Mouse (Mus musculus) CH12.LX (cell line): Measurements from ENCODE around the gene Sdhb. TPM values are rescaled to one million over a fixed set of nuclear protein-coding genes. Genes with fewer than 3 reads are reported as not detected.

Source experiments
- DNase-seq: peaks from one replicate; pipeline ENCODE4 v3.0.0-alpha.2; 2013; ENCODE audit errors: extremely low read depth
- H3K27ac ChIP-seq: 2 replicates; pipeline ENCODE4 v1.5.1; 2012; ENCODE audit warnings: low read depth, mild to moderate bottlenecking, control low read depth, moderate library complexity; ENCODE audit not compliant: insufficient read depth
- H3K27me3 ChIP-seq: replicated peaks from 2 replicates; pipeline ENCODE3; 2012; ENCODE audit warnings: inconsistent platforms
- H3K36me3 ChIP-seq, 2 experiments: replicated peaks in 1 of 2; 2 replicates each; pipeline versions ENCODE3 to v1.6.1; 2012; ENCODE audit warnings: inconsistent platforms in 1 of 2, low read length in 1 of 2, mild to moderate bottlenecking in 1 of 2, mixed read lengths in 1 of 2, moderate library complexity in 1 of 2; ENCODE audit not compliant: control insufficient read depth in 1 of 2, insufficient read depth in 1 of 2
- H3K4me1 ChIP-seq, 2 experiments: 2 replicates each; pipeline ENCODE4 v1.6.1; 2012; ENCODE audit warnings: inconsistent platforms in 1 of 2, moderate library complexity in 1 of 2; ENCODE audit not compliant: insufficient read depth in 2 of 2, control insufficient read depth in 1 of 2
- H3K4me2 ChIP-seq: 2 replicates; pipeline ENCODE4 v1.6.1; 2012; ENCODE audit warnings: low read depth, mild to moderate bottlenecking, control low read depth; ENCODE audit not compliant: poor library complexity, insufficient read depth, severe bottlenecking
- H3K4me3 ChIP-seq, 3 experiments: fragments of 150-350 bp in 1 of 3; sonication (generic) in 1 of 3; replicated peaks in 1 of 3; 2 replicates each; pipeline versions ENCODE3 to v1.5.1; 2011 to 2012; ENCODE audit warnings: low read depth in 2 of 3, low read length in 2 of 3, mild to moderate bottlenecking in 2 of 3, moderate library complexity in 2 of 3, control low read depth in 1 of 3, improper control_type of control experiment in 1 of 3, inconsistent platforms in 1 of 3, mixed read lengths in 1 of 3; ENCODE audit not compliant: poor library complexity in 1 of 3
- H3K79me2 ChIP-seq: replicated peaks from 2 replicates; pipeline ENCODE4 v1.6.1; 2012; ENCODE audit warnings: mild to moderate bottlenecking, moderate library complexity; ENCODE audit not compliant: control insufficient read depth, poor library complexity, insufficient read depth, severe bottlenecking; ENCODE audit errors: extremely low read depth
- H3K9ac ChIP-seq: 2 replicates; pipeline ENCODE4 v1.6.1; 2012; ENCODE audit warnings: low read depth, mild to moderate bottlenecking, control low read depth, moderate library complexity; ENCODE audit not compliant: insufficient read depth
- H3K9me3 ChIP-seq: replicated peaks from 2 replicates; pipeline ENCODE3; 2012; ENCODE audit warnings: low read length, inconsistent platforms, mixed read lengths
- CHD1 ChIP-seq: IDR thresholded peaks from 2 replicates; pipeline ENCODE4 v1.6.1; 2012; ENCODE audit warnings: low read depth, low read length, improper control_type of control experiment, inconsistent platforms
- E2F4 ChIP-seq: IDR thresholded peaks from 2 replicates; pipeline ENCODE4 v1.6.1; 2011; ENCODE audit warnings: low read depth, low read length, improper control_type of control experiment; ENCODE audit not compliant: insufficient replicate concordance
- GABPA ChIP-seq: IDR thresholded peaks from 2 replicates; pipeline ENCODE4 v1.6.1; 2012; ENCODE audit warnings: low read depth, low read length, improper control_type of control experiment, inconsistent platforms; ENCODE audit not compliant: insufficient replicate concordance
- HCFC1 ChIP-seq: IDR thresholded peaks from 2 replicates; pipeline ENCODE4 v1.6.1; 2012; ENCODE audit warnings: low read depth, mild to moderate bottlenecking, inconsistent platforms, low read length, improper control_type of control experiment
- IRF4 ChIP-seq: IDR thresholded peaks from 2 replicates; pipeline ENCODE4 v1.6.1; 2014; ENCODE audit warnings: low read depth, mild to moderate bottlenecking, inconsistent platforms, low read length, improper control_type of control experiment
- JUN ChIP-seq: IDR thresholded peaks from 2 replicates; pipeline ENCODE4 v1.6.1; 2011; ENCODE audit warnings: low read depth, mild to moderate bottlenecking, low read length, improper control_type of control experiment, moderate library complexity; ENCODE audit not compliant: insufficient read depth
- JUND ChIP-seq: conservative IDR thresholded peaks from 2 replicates; pipeline ENCODE4 v1.6.1; 2011; ENCODE audit warnings: low read depth, low read length, improper control_type of control experiment
- KAT2A ChIP-seq: IDR thresholded peaks from 2 replicates; pipeline ENCODE4 v1.6.1; 2012; ENCODE audit warnings: low read length, improper control_type of control experiment, inconsistent platforms; ENCODE audit not compliant: insufficient replicate concordance
- MAX ChIP-seq: IDR thresholded peaks from 2 replicates; pipeline ENCODE4 v1.6.1; 2011; ENCODE audit warnings: low read length, improper control_type of control experiment
- MAZ ChIP-seq: IDR thresholded peaks from 2 replicates; pipeline ENCODE4 v1.6.1; 2012; ENCODE audit warnings: low read depth, mild to moderate bottlenecking, inconsistent platforms, low read length, improper control_type of control experiment, moderate library complexity
- MEF2A ChIP-seq: IDR thresholded peaks from 2 replicates; pipeline ENCODE4 v1.6.1; 2014; ENCODE audit warnings: low read depth, mild to moderate bottlenecking, inconsistent platforms, low read length, improper control_type of control experiment, borderline replicate concordance
- MXI1 ChIP-seq: IDR thresholded peaks from 2 replicates; pipeline ENCODE4 v1.6.1; 2011; ENCODE audit warnings: mild to moderate bottlenecking, low read depth, low read length, improper control_type of control experiment
- MYC ChIP-seq: IDR thresholded peaks from 2 replicates; pipeline ENCODE4 v1.6.1; 2011; ENCODE audit warnings: low read depth, mild to moderate bottlenecking, improper control_type of control experiment, low read length
- RAD21 ChIP-seq: IDR thresholded peaks from 2 replicates; pipeline ENCODE4 v1.6.1; 2011; ENCODE audit warnings: low read depth, mild to moderate bottlenecking, low read length, improper control_type of control experiment, moderate library complexity
- SMC3 ChIP-seq: IDR thresholded peaks from 2 replicates; pipeline ENCODE4 v1.6.1; 2011; ENCODE audit warnings: low read depth, low read length, improper control_type of control experiment
- TCF12 ChIP-seq: IDR thresholded peaks from 2 replicates; pipeline ENCODE4 v1.6.1; 2014; ENCODE audit warnings: low read depth, mild to moderate bottlenecking, inconsistent platforms, low read length, improper control_type of control experiment
- USF1 ChIP-seq: IDR thresholded peaks from 2 replicates; pipeline ENCODE4 v1.6.1; 2014; ENCODE audit warnings: low read depth, mild to moderate bottlenecking, inconsistent platforms, low read length, improper control_type of control experiment
- ZMIZ1 ChIP-seq: IDR thresholded peaks from 2 replicates; pipeline ENCODE4 v1.6.1; 2012; ENCODE audit warnings: low read depth, mild to moderate bottlenecking, inconsistent platforms, low read length, improper control_type of control experiment
- dilution Hi-C: fragments of 300-500 bp; cut with MboI; formaldehyde crosslinking; loops from 2 replicates; pipeline ENCODE4 v1.14.3; 2020; ENCODE audit warnings: low sequenced_read_pairs; ENCODE audit not compliant: extremely low pct_unique_long_range_greater_than_20kb, extremely low pct_ligation_motif_present
- in situ Hi-C: fragments of 300-500 bp; cut with MboI; formaldehyde crosslinking; loops from 3 replicates; pipeline ENCODE4 v1.14.3; 2019; ENCODE audit warnings: low sequenced_read_pairs, low pct_ligation_motif_present, low pct_unique_long_range_greater_than_20kb, mixed read lengths
- polyA plus RNA-seq: library from polyadenylated mRNA; unstranded; fragments of >175 nt; gene quantifications from 2 replicates; pipeline ENCODE4 v1.2.1, GENCODE M21; 2012; ENCODE audit warnings: low read depth; ENCODE audit not compliant: insufficient read length
- total RNA-seq, 2 experiments: library from RNA; depleted of rRNA; stranded (reverse); fragments of 300-350 nt in 1 of 2; fragments of >200 nt in 1 of 2; gene quantifications; 2 replicates each; pipeline ENCODE4 v1.2.3; 2012 to 2014

Gene Sdhb
- total and polyA plus RNA-seq, 3 experiments, result 156 to 190 (median 188) TPM

DNA sequence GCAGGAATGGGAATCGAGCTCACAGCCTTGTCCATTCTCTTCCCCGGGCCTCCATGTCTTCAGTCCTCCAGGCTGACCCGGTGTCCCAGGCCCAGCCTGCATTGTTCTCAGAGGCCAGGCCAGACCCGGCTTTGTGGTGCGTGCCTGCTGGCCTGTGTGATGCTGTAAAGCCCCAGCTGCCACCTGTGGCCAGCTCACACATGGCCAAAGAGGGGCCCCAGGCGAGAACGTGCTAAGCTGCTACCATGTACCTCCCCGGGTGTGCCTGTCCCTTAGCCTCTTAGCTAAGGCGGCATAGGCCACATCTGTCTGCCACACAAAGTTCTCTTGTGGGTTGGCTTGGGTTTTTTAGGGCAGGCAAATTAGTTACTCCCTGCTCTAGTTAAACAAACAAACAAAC lies 25.4 kb upstream of the Sdhb start:
- Histone ChIP-seq H3K79me2 (no peaks in the 10 kb centered on the region), H3K9ac (no peak overlapping the region), H3K4me2 (no peak overlapping the region), H3K9me3 (peaks cover 15% of the 10 kb centered on the region), H3K36me3 (no peaks in the 10 kb centered on the region), H3K4me1 (no peaks in the 10 kb centered on the region), H3K4me3 (no peak overlapping the region), H3K27me3 (peaks cover 47% of the 10 kb centered on the region), H3K27ac (no peak overlapping the region)
- dilution Hi-C loops (no loop called here), in situ Hi-C loops (no loop called here)
- no peak for TF ChIP-seq HCFC1
- TF ChIP-seq GABPA, result no peak
- no peak for TF ChIP-seq MEF2A
- TF ChIP-seq KAT2A, result no peak
- no peak for TF ChIP-seq MAZ
- TF ChIP-seq CHD1, result no peak
- TF ChIP-seq E2F4, result no peak
- TF ChIP-seq TCF12, result no peak
- TF ChIP-seq MAX, result no peak
- TF ChIP-seq IRF4, result no peak
- no peak for TF ChIP-seq MXI1
- no peak for TF ChIP-seq USF1
- no peak for TF ChIP-seq JUN
- TF ChIP-seq JUND, result no peak
- no peak for TF ChIP-seq ZMIZ1
- no peak for TF ChIP-seq MYC
- no peak for TF ChIP-seq RAD21
- no peak for DNase-seq

DNA sequence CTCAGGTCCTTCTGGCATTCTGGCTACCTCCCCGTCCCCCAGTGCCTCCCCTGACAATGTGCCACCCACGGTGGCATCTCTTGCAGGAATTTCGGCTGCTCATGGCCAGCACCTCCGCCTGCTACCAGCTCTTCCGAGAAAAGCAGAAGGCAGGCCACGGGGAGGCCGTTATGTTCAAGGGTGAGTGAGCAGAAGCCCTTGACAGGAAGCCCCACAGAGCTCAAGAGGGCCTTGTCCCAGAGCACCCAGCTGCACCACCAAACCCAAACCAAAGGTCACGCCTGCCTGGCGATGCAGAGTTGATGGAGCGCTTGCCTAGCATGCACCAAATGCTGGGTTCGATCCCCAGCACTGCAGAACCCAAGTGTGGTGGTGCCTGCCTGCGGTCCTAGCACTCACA lies 16.6 kb upstream of the Sdhb start:
- TF ChIP-seq SMC3, result no peak
- TF ChIP-seq RAD21, result no peak
- in situ Hi-C loops (no loop called here), dilution Hi-C loops (no loop called here)
- Histone ChIP-seq H3K27ac (no peak overlapping the region), H3K4me3 (no peak overlapping the region), H3K36me3 (no peaks in the 10 kb centered on the region), H3K27me3 (peaks cover 19% of the 10 kb centered on the region), H3K4me1 (peaks cover 3 to 15% of the 10 kb centered on the region in 2 experiments; a peak in 3 of 4 replicates), H3K79me2 (no peaks in the 10 kb centered on the region), H3K4me2 (no peak overlapping the region), H3K9me3 (peaks cover 14% of the 10 kb centered on the region), H3K9ac (no peak overlapping the region)
- peak; percentile 34 for DNase-seq
